Mouse (Mus musculus): ENCODE measurements around the gene Ghr. TPM values are rescaled to one million over a fixed set of nuclear protein-coding genes. Genes with fewer than 3 reads are reported as not detected.

The Ghr gene
- polyA plus RNA-seq, 1 experiment, result 1.6 TPM

DNA sequence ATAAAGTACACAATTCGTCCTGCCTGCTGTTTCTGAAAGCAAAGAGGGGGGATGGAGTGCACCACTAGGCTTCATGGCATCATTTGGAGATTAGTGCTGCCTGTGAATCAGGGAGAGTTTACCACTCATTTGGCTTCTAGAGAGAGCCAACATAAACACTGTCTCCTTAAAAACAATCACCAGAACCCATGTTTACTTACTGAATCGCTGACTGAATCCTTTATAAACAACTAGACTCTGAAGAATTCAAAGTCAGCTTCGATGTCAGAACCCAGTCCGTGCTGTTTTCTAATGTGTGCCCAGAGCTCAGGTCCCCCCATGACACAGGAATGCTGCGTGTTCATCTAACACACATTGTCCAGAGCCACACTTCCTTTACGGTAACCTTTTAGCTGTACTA is 201.9 kb downstream of the Ghr start:
- WGBS, result 67% methylated on average over 6 of the region's 6 CpGs

DNA sequence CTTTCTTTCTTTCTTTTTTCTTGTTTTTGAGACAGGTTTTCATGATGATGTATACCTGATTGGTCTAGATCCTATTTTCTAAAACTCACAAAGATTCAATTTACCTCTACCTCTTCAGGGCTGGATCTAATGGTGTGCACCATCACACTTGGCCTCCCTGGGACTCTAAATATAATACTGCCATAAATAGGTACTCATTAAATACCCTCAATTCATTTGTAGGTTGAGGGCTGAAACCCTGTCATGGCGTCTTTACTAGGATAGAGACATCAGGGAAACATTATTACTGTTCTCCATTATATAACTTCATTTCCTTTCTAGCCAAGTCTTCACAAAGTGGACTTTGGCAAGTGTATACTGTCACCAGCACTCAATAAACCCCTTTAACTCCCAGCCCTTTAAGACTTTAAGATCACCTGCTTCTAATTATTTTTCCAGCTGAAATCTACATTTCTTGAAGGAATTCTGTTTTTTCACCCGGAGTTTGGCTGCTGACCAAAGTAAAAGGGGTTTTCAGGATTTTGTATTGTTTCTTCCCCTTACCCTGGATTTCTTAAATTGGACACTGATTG is 214.9 kb downstream of the Ghr start:
- H3K27me3 ChIP-seq (ENCODE audit: control insufficient read depth, insufficient read depth, low read length), result no peaks in the 10 kb centered on the region
- no peak for DNase-seq (ENCODE audit: low read depth in 1 of 2, low spot score in 2 of 2)
- no peak overlapping the region for H3K27ac ChIP-seq (ENCODE audit: insufficient read depth, low read length)
- H3K36me3 ChIP-seq (ENCODE audit: control insufficient read depth, insufficient read depth, low read length), result no peaks in the 10 kb centered on the region
- TF ChIP-seq POLR2A (IDR thresholded peaks at IDR 0.05; ENCODE audit: low read depth, low read length) (no peak), CTCF (IDR thresholded peaks at IDR 0.05; ENCODE audit: extremely low read depth, insufficient read depth, insufficient read length, insufficient replicate concordance) (no peak)
- H3K4me3 ChIP-seq (ENCODE audit: extremely low read depth, insufficient read depth, insufficient read length), result no peak overlapping the region
- 84% methylated on average over 2 of the region's 2 CpGs for WGBS
- no peaks in the 10 kb centered on the region for H3K4me1 ChIP-seq (ENCODE audit: control insufficient read depth, insufficient read depth, insufficient read length)

More for the DNA sequence above, 201.9 kb downstream of the Ghr start:
- no peak for TF ChIP-seq CTCF (IDR thresholded peaks at IDR 0.05; ENCODE audit: extremely low read depth, insufficient read depth, insufficient read length, insufficient replicate concordance)
- no peak for TF ChIP-seq POLR2A (IDR thresholded peaks at IDR 0.05; ENCODE audit: low read depth, low read length)
- no peak for DNase-seq (ENCODE audit: low read depth in 1 of 2, low spot score in 2 of 2)
- Histone ChIP-seq H3K36me3 (ENCODE audit: control insufficient read depth, insufficient read depth, low read length) (no peaks in the 10 kb centered on the region), H3K4me3 (ENCODE audit: extremely low read depth, insufficient read depth, insufficient read length) (no peak overlapping the region), H3K27me3 (ENCODE audit: control insufficient read depth, insufficient read depth, low read length) (no peaks in the 10 kb centered on the region), H3K27ac (ENCODE audit: insufficient read depth, low read length) (no peak overlapping the region), H3K4me1 (ENCODE audit: control insufficient read depth, insufficient read depth, insufficient read length) (no peaks in the 10 kb centered on the region)

DNA sequence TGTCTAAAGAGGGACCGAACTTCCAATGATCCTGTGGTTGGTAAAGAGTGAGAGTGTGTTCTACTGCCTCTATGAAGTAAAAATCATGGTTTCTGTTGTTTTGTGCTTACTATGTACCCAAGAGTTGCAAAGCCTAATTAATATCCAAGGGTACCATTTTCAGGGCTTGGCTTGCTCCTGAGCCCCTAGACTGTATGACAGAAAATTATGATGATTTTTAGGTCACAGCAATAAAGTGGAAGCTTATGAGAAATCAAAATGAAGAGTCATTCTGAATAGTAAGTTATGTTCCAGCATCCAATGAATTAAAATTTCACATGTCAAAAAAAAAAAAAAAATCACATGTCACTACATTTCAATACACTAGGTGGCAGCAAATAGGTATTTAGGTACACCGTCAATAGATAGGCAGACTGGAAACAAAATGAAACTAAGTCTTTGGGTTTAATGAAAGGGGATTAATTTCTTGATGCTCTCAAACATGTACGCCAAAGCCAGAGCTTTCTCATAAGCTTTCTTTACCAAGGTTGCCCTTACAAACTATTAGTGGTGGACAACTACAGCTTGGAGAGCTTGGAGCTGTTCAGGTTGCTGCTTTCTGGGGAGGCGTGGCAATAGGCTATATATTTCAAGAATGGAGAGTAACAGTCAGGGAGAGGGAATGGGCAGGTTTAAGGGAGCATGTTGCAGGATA is 227.1 kb downstream of the Ghr start:
- no peak overlapping the region for H3K4me3 ChIP-seq (ENCODE audit: extremely low read depth, insufficient read depth, insufficient read length)
- no peak overlapping the region for H3K27ac ChIP-seq (ENCODE audit: insufficient read depth, low read length)
- no peak for DNase-seq (ENCODE audit: low read depth in 1 of 2, low spot score in 2 of 2)
- TF ChIP-seq POLR2A (IDR thresholded peaks at IDR 0.05; ENCODE audit: low read depth, low read length) (no peak), CTCF (IDR thresholded peaks at IDR 0.05; ENCODE audit: extremely low read depth, insufficient read depth, insufficient read length, insufficient replicate concordance) (no peak)
- H3K27me3 ChIP-seq (ENCODE audit: control insufficient read depth, insufficient read depth, low read length), result no peaks in the 10 kb centered on the region
- H3K36me3 ChIP-seq (ENCODE audit: control insufficient read depth, insufficient read depth, low read length), result no peaks in the 10 kb centered on the region
- 47% methylated on average over 4 of the region's 4 CpGs for WGBS
- no peaks in the 10 kb centered on the region; the same call in 1 of the 2 replicates for H3K4me1 ChIP-seq (ENCODE audit: control insufficient read depth, insufficient read depth, insufficient read length)

DNA sequence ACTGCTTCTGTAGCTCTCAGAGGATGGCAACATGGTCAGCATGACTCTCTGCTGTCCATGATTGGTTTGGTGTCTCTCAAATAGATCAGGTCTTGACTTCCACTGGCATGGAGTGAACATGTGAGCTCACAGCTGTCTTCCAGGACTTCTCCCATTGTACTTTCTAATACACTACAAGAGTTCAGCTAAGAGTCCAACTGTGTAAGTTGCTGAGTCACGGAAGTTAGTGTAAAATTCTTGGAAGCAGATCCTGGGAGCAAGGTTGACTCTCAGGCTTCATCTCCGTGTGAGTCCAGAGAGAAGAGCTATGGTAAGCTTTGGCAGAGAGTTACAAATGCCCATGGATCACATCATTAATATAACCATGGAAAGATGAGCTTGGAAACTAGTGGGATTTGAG is 229.6 kb downstream of the Ghr start:
- Histone ChIP-seq H3K27me3 (ENCODE audit: control insufficient read depth, insufficient read depth, low read length) (no peaks in the 10 kb centered on the region), H3K4me1 (ENCODE audit: control insufficient read depth, insufficient read depth, insufficient read length) (no peaks in the 10 kb centered on the region), H3K36me3 (ENCODE audit: control insufficient read depth, insufficient read depth, low read length) (no peaks in the 10 kb centered on the region), H3K4me3 (ENCODE audit: extremely low read depth, insufficient read depth, insufficient read length) (no peak overlapping the region), H3K27ac (ENCODE audit: insufficient read depth, low read length) (no peak overlapping the region)
- 80% methylated on average over 2 of the region's 2 CpGs for WGBS
- TF ChIP-seq POLR2A (IDR thresholded peaks at IDR 0.05; ENCODE audit: low read depth, low read length), result no peak
- no peak for TF ChIP-seq CTCF (IDR thresholded peaks at IDR 0.05; ENCODE audit: extremely low read depth, insufficient read depth, insufficient read length, insufficient replicate concordance)
- DNase-seq (ENCODE audit: low read depth in 1 of 2, low spot score in 2 of 2), result no peak

DNA sequence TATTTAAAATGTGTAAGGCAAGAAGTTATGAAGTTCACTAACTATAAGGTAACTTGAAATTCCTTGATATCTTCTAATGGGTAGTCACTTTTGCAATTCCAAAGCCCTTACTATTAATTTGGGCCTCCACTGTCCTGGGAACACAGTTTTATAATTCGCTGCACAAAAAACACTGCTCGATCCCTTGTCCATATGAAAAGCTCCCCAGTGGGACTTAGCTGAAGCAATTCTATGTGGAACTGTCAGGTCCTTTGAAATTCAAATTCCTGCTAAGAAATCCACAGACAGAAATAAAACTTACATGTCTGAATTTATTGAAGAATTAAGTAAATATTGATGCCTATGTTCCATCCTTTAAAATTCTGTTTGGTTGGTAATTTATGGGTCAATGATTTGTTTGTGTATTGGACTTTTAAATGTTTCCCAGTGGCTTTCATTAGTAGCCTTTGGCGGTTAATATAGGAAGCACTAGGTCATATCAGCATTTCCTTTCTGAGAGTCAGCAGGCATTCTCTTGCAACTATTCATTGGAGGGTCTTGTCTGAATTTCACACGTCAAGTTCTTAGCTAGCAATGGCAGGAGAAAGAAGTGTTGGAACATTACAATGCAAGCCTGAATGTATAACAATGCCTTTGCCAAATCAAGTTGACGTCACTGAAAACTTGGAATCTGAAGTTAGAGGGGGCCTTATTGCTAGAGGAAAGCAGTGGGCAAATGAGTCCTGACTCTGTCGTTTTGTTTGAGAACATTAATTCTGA is 233.8 kb downstream of the Ghr start:
- DNase-seq (ENCODE audit: low read depth in 1 of 2, low spot score in 2 of 2), result no peak
- no peaks in the 10 kb centered on the region for H3K4me1 ChIP-seq (ENCODE audit: control insufficient read depth, insufficient read depth, insufficient read length)
- 79% methylated on average over 6 of the region's 6 CpGs for WGBS
- TF ChIP-seq CTCF (IDR thresholded peaks at IDR 0.05; ENCODE audit: extremely low read depth, insufficient read depth, insufficient read length, insufficient replicate concordance) (no peak), POLR2A (IDR thresholded peaks at IDR 0.05; ENCODE audit: low read depth, low read length) (no peak)
- no peaks in the 10 kb centered on the region for H3K36me3 ChIP-seq (ENCODE audit: control insufficient read depth, insufficient read depth, low read length)
- no peaks in the 10 kb centered on the region for H3K27me3 ChIP-seq (ENCODE audit: control insufficient read depth, insufficient read depth, low read length)
- H3K4me3 ChIP-seq (ENCODE audit: extremely low read depth, insufficient read depth, insufficient read length), result no peak overlapping the region
- no peak overlapping the region for H3K27ac ChIP-seq (ENCODE audit: insufficient read depth, low read length)

DNA sequence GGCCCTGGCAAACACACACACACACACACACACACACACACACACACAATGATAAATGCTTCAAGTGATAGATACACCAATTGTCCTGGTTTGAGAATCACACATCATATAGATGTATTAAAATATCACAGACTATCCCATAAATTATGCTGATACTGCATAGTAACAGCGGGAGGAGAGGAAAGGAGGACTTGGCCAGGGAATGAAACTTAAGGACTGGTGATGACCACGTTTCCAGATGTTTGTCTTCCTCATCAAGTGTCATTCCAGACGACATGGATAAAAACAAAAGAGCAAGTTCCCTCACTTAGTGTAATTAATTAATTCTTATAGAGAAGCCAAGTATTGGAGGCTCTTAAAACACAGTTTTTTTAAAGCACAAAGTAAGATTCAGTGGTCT is 236.6 kb downstream of the Ghr start:
- Histone ChIP-seq H3K27ac (ENCODE audit: insufficient read depth, low read length) (no peak overlapping the region), H3K27me3 (ENCODE audit: control insufficient read depth, insufficient read depth, low read length) (no peaks in the 10 kb centered on the region), H3K4me3 (ENCODE audit: extremely low read depth, insufficient read depth, insufficient read length) (no peak overlapping the region), H3K36me3 (ENCODE audit: control insufficient read depth, insufficient read depth, low read length) (no peaks in the 10 kb centered on the region), H3K4me1 (ENCODE audit: control insufficient read depth, insufficient read depth, insufficient read length) (no peaks in the 10 kb centered on the region)
- TF ChIP-seq CTCF (IDR thresholded peaks at IDR 0.05; ENCODE audit: extremely low read depth, insufficient read depth, insufficient read length, insufficient replicate concordance) (no peak), POLR2A (IDR thresholded peaks at IDR 0.05; ENCODE audit: low read depth, low read length) (no peak)
- 76% methylated on average over 3 of the region's 3 CpGs for WGBS
- DNase-seq (ENCODE audit: low read depth in 1 of 2, low spot score in 2 of 2), result no peak
